ENCODE assay signal across 16 mouse cellular contexts in genomic region chr17:43368171-43368576, GRCm38 (mm10). TPM values are rescaled to one million over a fixed set of nuclear protein-coding genes. Genes with fewer than 3 reads are reported as not detected.
DNase-seq lines count a peak whose midpoint lies in the region; ATAC-seq and TF ChIP-seq lines count a peak whose summit lies in the region.
"Had no signal": no experiment of that assay in that cellular context is flagged by ENCODE, and none has a peak within 500 bp of the region (broad histone marks: within the 10 kb centered on the region; RNA-seq: fewer than 3 reads in every experiment).

No protein-coding gene starts in this region.

- peak; percentile 60; the same call in 1 of the 2 replicates for TF ChIP-seq EP300 in heart, adult 2 months (IDR thresholded peaks at IDR 0.05; ENCODE audit: insufficient read depth, low read depth, low read length)

- H3K4me1 ChIP-seq in heart, adult 2 months (ENCODE audit: control insufficient read depth, insufficient read depth, low read length): peaks cover 24% of the 10 kb centered on the region
- no peaks in the 10 kb centered on the region for H3K4me1 ChIP-seq in lung, embryonic 14.5 days (ENCODE audit: insufficient read depth)
- H3K4me1 ChIP-seq in heart, embryonic 11.5 days (ENCODE audit: control insufficient read depth, insufficient read depth, low read length): peaks cover 12% of the 10 kb centered on the region; the same call in 1 of the 2 replicates
- H3K4me1 ChIP-seq in forebrain, embryonic 13.5 days: no peaks in the 10 kb centered on the region
- H3K4me1 ChIP-seq: embryonic facial prominence, embryonic 13.5 days; midbrain, embryonic 13.5 days; neural tube, embryonic 13.5 days had no signal

- no peak for TF ChIP-seq POLR2A in heart, adult 2 months (IDR thresholded peaks at IDR 0.05; ENCODE audit: insufficient read depth, low read depth, low read length)

- peak overlapping the region; percentile 88 for H3K27ac ChIP-seq in heart, adult 2 months
- H3K27ac ChIP-seq in lung, embryonic 14.5 days (ENCODE audit: low read depth): peak overlapping the region; percentile 51; the same call in 1 of the 2 replicates
- 0 out of 2 replicates have a peak overlapping the region, but pooled peaks have one; percentile 35 for H3K27ac ChIP-seq in heart, embryonic 11.5 days (ENCODE audit: low read depth, low read length)
- H3K27ac ChIP-seq in forebrain, embryonic 13.5 days: no peak overlapping the region
- H3K27ac ChIP-seq: embryonic facial prominence, embryonic 13.5 days; midbrain, embryonic 13.5 days; neural tube, embryonic 13.5 days had no signal

- peak; percentile 53 to 59 for DNase-seq in heart, adult 2 months
- no peak for DNase-seq in heart, postnatal 36 days
- DNase-seq in lung, embryonic 14.5 days: peak; percentile 23
- DNase-seq in lung, postnatal 25 days (ENCODE audit: low spot score): no peak
- DNase-seq in kidney, postnatal 10 days: peak; percentile 33
- DNase-seq in spleen, postnatal 4 days (ENCODE audit: low spot score in 2 of 2): no peak
- DNase-seq: cerebellum, postnatal 14 days; right cerebral cortex, adult 18-20 months; thymus, postnatal 25 days had no signal

- TF ChIP-seq CTCF in heart, adult 2 months (IDR thresholded peaks at IDR 0.05): no peak
- no peak for TF ChIP-seq CTCF in lung, embryonic 14.5 days (IDR thresholded peaks at IDR 0.05; ENCODE audit: low read depth)

- H3K36me3 ChIP-seq in heart, adult 2 months (ENCODE audit: control insufficient read depth, insufficient read depth, low read length): peaks cover 53% of the 10 kb centered on the region
- no peaks in the 10 kb centered on the region for H3K36me3 ChIP-seq in lung, embryonic 14.5 days (ENCODE audit: insufficient read depth)
- no peaks in the 10 kb centered on the region for H3K36me3 ChIP-seq in heart, embryonic 11.5 days (ENCODE audit: control insufficient read depth, insufficient read depth, low read length)
- no peaks in the 10 kb centered on the region for H3K36me3 ChIP-seq in forebrain, embryonic 13.5 days (ENCODE audit: poor library complexity, severe bottlenecking)
- H3K36me3 ChIP-seq: embryonic facial prominence, embryonic 13.5 days; midbrain, embryonic 13.5 days; neural tube, embryonic 13.5 days had no signal

- no peaks in the 10 kb centered on the region for H3K9me3 ChIP-seq in lung, embryonic 14.5 days (ENCODE audit: low read depth, low read length)
- no peaks in the 10 kb centered on the region; the same call in 1 of the 2 replicates for H3K9me3 ChIP-seq in heart, embryonic 11.5 days (replicated peaks; ENCODE audit: control insufficient read depth, low read length)
- no peaks in the 10 kb centered on the region for H3K9me3 ChIP-seq in forebrain, embryonic 13.5 days (replicated peaks)
- H3K9me3 ChIP-seq: embryonic facial prominence, embryonic 13.5 days; midbrain, embryonic 13.5 days; neural tube, embryonic 13.5 days had no signal

- peaks cover 3% of the 10 kb centered on the region for H3K79me2 ChIP-seq in heart, adult 2 months (replicated peaks; ENCODE audit: control insufficient read depth, insufficient read depth, low read length)

- no peaks in the 10 kb centered on the region for H3K27me3 ChIP-seq in heart, adult 2 months (ENCODE audit: control insufficient read depth, insufficient read depth, low read length)
- H3K27me3 ChIP-seq in lung, embryonic 14.5 days (ENCODE audit: insufficient read depth, low read length): no peaks in the 10 kb centered on the region
- H3K27me3 ChIP-seq in heart, embryonic 11.5 days (ENCODE audit: control insufficient read depth, insufficient read depth, low read length): no peaks in the 10 kb centered on the region
- H3K27me3 ChIP-seq in forebrain, embryonic 13.5 days: no peaks in the 10 kb centered on the region
- H3K27me3 ChIP-seq: embryonic facial prominence, embryonic 13.5 days; midbrain, embryonic 13.5 days; neural tube, embryonic 13.5 days had no signal

- intact Hi-C loops in heart, adult 2 months (cut with DNase I): no loop called here
- intact Hi-C loops in heart, postnatal 36 days (cut with DNase I): loop anchor here (2.0 kb wide), 1 partner anchor 25 kb away; no protein-coding TSS in a partner anchor

- H3K4me3 ChIP-seq in heart, adult 2 months: peak overlapping the region; percentile 17; the same call in 1 of the 2 replicates
- no peak overlapping the region for H3K4me3 ChIP-seq in lung, embryonic 14.5 days (ENCODE audit: low read depth, low read length)
- H3K4me3 ChIP-seq in heart, embryonic 11.5 days (ENCODE audit: low read depth, low read length): no peak overlapping the region
- H3K4me3 ChIP-seq in forebrain, embryonic 13.5 days: no peak overlapping the region
- H3K4me3 ChIP-seq: embryonic facial prominence, embryonic 13.5 days; midbrain, embryonic 13.5 days; neural tube, embryonic 13.5 days had no signal

- 46% methylated on average over 5 of the region's 5 CpGs for WGBS in heart, adult 2 months
- 44% methylated on average over 5 of the region's 5 CpGs for WGBS in lung, embryonic 14.5 days
- 54% methylated on average over 5 of the region's 5 CpGs for WGBS in heart, embryonic 11.5 days (ENCODE audit: insufficient replicate concordance)
- WGBS in forebrain, embryonic 13.5 days: 64% methylated on average over 5 of the region's 5 CpGs

- H3K4me2 ChIP-seq in lung, embryonic 14.5 days: no peak overlapping the region
- no peak overlapping the region for H3K4me2 ChIP-seq in heart, embryonic 11.5 days
- H3K4me2 ChIP-seq in forebrain, embryonic 13.5 days: no peak overlapping the region
- H3K4me2 ChIP-seq: embryonic facial prominence, embryonic 13.5 days; midbrain, embryonic 13.5 days; neural tube, embryonic 13.5 days had no signal

- peak overlapping the region; percentile 61 for H3K9ac ChIP-seq in heart, adult 2 months (ENCODE audit: low read depth, low read length)
- no peak overlapping the region for H3K9ac ChIP-seq in lung, embryonic 14.5 days
- no peak overlapping the region for H3K9ac ChIP-seq in heart, embryonic 11.5 days (ENCODE audit: low read depth, low read length)
- no peak overlapping the region for H3K9ac ChIP-seq in forebrain, embryonic 13.5 days
- H3K9ac ChIP-seq: embryonic facial prominence, embryonic 13.5 days; midbrain, embryonic 13.5 days; neural tube, embryonic 13.5 days had no signal

- no peak for ATAC-seq in lung, embryonic 14.5 days (ENCODE audit: insufficient read depth)
- no peak for ATAC-seq in heart, embryonic 11.5 days (replicated peaks; ENCODE audit: insufficient number of reproducible peaks, low FRiP score, low TSS enrichment)
- no peak for ATAC-seq in forebrain, embryonic 13.5 days
- ATAC-seq: forebrain, embryonic 16.5 days; midbrain, embryonic 13.5 days had no signal

RNA-seq across cellular contexts. Expression of gene Adgrf5, which starts 7.9 kb away (rescaled TPM):
- 100 to 1,000 TPM; 184 to 231 TPM for total RNA-seq in heart, adult 2 months (2021)
- 57.7 and 116 TPM in 2 replicates for polyA plus RNA-seq in heart, adult 2 months (2012; rRNA removed)
- 100 to 1,000 TPM; 209 to 282 TPM for total RNA-seq in heart, postnatal 36 days (2021)
- 18.5 and 18.8 TPM in 2 replicates for polyA plus RNA-seq in lung, embryonic 14.5 days (2014; fragmentation: Nextera tagmentation; extraction: Ambion mirVana)
- polyA plus RNA-seq in heart, embryonic 11.5 days (2014; fragmentation: Nextera tagmentation; extraction: Ambion mirVana): 13.9 and 20.8 TPM in 2 replicates
- polyA plus RNA-seq in forebrain, embryonic 13.5 days (2015; fragmentation: Nextera tagmentation; extraction: Ambion mirVana): 5.5 and 6.6 TPM in 2 replicates
- total RNA-seq: granulocyte monocyte progenitor cell, adult 5-6 weeks had no signal

Comparison
In these comparisons a context has a peak if more than half of its experiments do, and no peak if none do; other contexts are left out.
1. DNase-seq: peak in heart, adult 2 months (2 of 2), lung, embryonic 14.5 days (single experiment) and kidney, postnatal 10 days (single experiment); none in heart, postnatal 36 days (0 of 2), lung, postnatal 25 days (single experiment) and spleen, postnatal 4 days (0 of 2).